Mouse (Mus musculus) lung, postnatal 0 days (tissue): ENCODE results near the gene Defb45.

Experiments
- CTCF ChIP-seq: IDR thresholded peaks from 2 replicates; pipeline ENCODE4 v1.5.1; 2016; ENCODE audit warnings: antibody characterized with exemption, mild to moderate bottlenecking
- EP300 ChIP-seq: IDR thresholded peaks from 2 replicates; pipeline ENCODE4 v1.6.1; 2016; ENCODE audit warnings: antibody characterized with exemption, mild to moderate bottlenecking, control low read depth

GRCm38 (mm10) chr2:152556655-152557054, 42.5 kb downstream of the Defb45 start:
- no peak for TF ChIP-seq CTCF
- TF ChIP-seq EP300 = no peak
